9 mouse cellular contexts compared by ENCODE assay signal in genomic region chr1:38628426-38628825, GRCm38 (mm10). TPM values are rescaled to one million over a fixed set of nuclear protein-coding genes. Genes with fewer than 3 reads are reported as not detected.
A peak's percentile ranks its signal among the peaks of the same experiment; 100 is the strongest.
DNase-seq lines count a peak whose midpoint lies in the region; ATAC-seq and TF ChIP-seq lines count a peak whose summit lies in the region.
"Had no signal": no experiment of that assay in that cellular context is flagged by ENCODE, and none has a peak within 500 bp of the region (broad histone marks: within the 10 kb centered on the region; RNA-seq: fewer than 3 reads in every experiment).

No protein-coding gene starts in this region.

- no peak overlapping the region for H3K27ac ChIP-seq in heart, embryonic 16.5 days (ENCODE audit: low read length)
- no peak overlapping the region for H3K27ac ChIP-seq in ES-Bruce4 (ENCODE audit: insufficient read depth, low read length)
- peak overlapping the region; percentile 91; the same call in 1 of the 2 replicates for H3K27ac ChIP-seq in hindbrain, postnatal 0 days
- peak overlapping the region; percentile 86 for H3K27ac ChIP-seq in stomach, embryonic 15.5 days

- 57% methylated on average over 8 of the region's 8 CpGs for WGBS in heart, embryonic 16.5 days
- WGBS in hindbrain, postnatal 0 days, result 20% methylated on average over 8 of the region's 8 CpGs
- WGBS in stomach, embryonic 15.5 days, result 35% methylated on average over 8 of the region's 8 CpGs

- no peaks in the 10 kb centered on the region for H3K9me3 ChIP-seq in heart, embryonic 16.5 days (replicated peaks; ENCODE audit: control insufficient read depth, low read length)
- no peaks in the 10 kb centered on the region for H3K9me3 ChIP-seq in ES-Bruce4 (replicated peaks; ENCODE audit: control insufficient read depth, insufficient read depth, low read length, poor library complexity, severe bottlenecking)
- H3K9me3 ChIP-seq in hindbrain, postnatal 0 days (ENCODE audit: low read length), result no peaks in the 10 kb centered on the region
- no peaks in the 10 kb centered on the region for H3K9me3 ChIP-seq in stomach, embryonic 15.5 days

- intact Hi-C loops in heart, postnatal 36 days (cut with DNase I), result loop anchor here (10.0 kb wide), 1 partner anchor 444 kb away; no protein-coding TSS in a partner anchor

- DNase-seq in heart, postnatal 36 days, result no peak
- peak; percentile 65 for DNase-seq in embryo, embryonic 11 days
- DNase-seq in hindbrain, postnatal 0 days (ENCODE audit: low spot score), result peak; percentile 34
- no peak for DNase-seq in thymus, postnatal 14 days
- no peak for DNase-seq in thymus, postnatal 36 days

- no peak overlapping the region for H3K9ac ChIP-seq in heart, embryonic 16.5 days (ENCODE audit: low read length)
- H3K9ac ChIP-seq in ES-Bruce4 (ENCODE audit: low read depth, poor library complexity, severe bottlenecking), result peak overlapping the region; percentile 76
- H3K9ac ChIP-seq in hindbrain, postnatal 0 days (replicated peaks; ENCODE audit: low read length), result peak overlapping the region; percentile 94; the same call in 1 of the 2 replicates
- no peak overlapping the region for H3K9ac ChIP-seq in stomach, embryonic 15.5 days

- ATAC-seq in heart, embryonic 16.5 days (replicated peaks; ENCODE audit: extremely low read depth, insufficient read depth, low FRiP score), result no peak
- ATAC-seq in hindbrain, postnatal 0 days, result 0 out of 2 replicates have a peak, but pooled peaks have one; percentile 1
- no peak; the same call in 1 of the 2 replicates for ATAC-seq in stomach, embryonic 15.5 days (ENCODE audit: insufficient read depth, low FRiP score, low read depth)

- peak overlapping the region; percentile 82; the same call in 1 of the 2 replicates for H3K4me3 ChIP-seq in heart, embryonic 16.5 days (ENCODE audit: low read length)
- H3K4me3 ChIP-seq in ES-Bruce4 (ENCODE audit: low read depth, low read length), result no peak overlapping the region
- peak overlapping the region; percentile 88 for H3K4me3 ChIP-seq in hindbrain, postnatal 0 days (ENCODE audit: low read length)
- H3K4me3 ChIP-seq in stomach, embryonic 15.5 days (replicated peaks), result peak overlapping the region; percentile 75
- H3K4me3 ChIP-seq: myocyte had no signal

- no peak for TF ChIP-seq EP300 in ES-Bruce4 (IDR thresholded peaks at IDR 0.05; ENCODE audit: insufficient read depth, low read depth, low read length)

- no peaks in the 10 kb centered on the region for H3K36me3 ChIP-seq in heart, embryonic 16.5 days (ENCODE audit: control insufficient read depth, insufficient read depth)
- H3K36me3 ChIP-seq in ES-Bruce4 (ENCODE audit: control insufficient read depth, insufficient read depth, low read length, poor library complexity, severe bottlenecking), result no peaks in the 10 kb centered on the region
- H3K36me3 ChIP-seq in hindbrain, postnatal 0 days (ENCODE audit: insufficient read depth, low read length), result no peaks in the 10 kb centered on the region
- H3K36me3 ChIP-seq in stomach, embryonic 15.5 days, result no peaks in the 10 kb centered on the region

- peaks cover 29% of the 10 kb centered on the region for H3K27me3 ChIP-seq in heart, embryonic 16.5 days (ENCODE audit: control insufficient read depth, insufficient read depth, low read length)
- peaks cover 8% of the 10 kb centered on the region; the same call in 1 of the 2 replicates for H3K27me3 ChIP-seq in ES-Bruce4 (ENCODE audit: control insufficient read depth, insufficient read depth, low read length, poor library complexity, severe bottlenecking)
- H3K27me3 ChIP-seq in hindbrain, postnatal 0 days (ENCODE audit: insufficient read depth, low read length), result no peaks in the 10 kb centered on the region
- peaks cover 16% of the 10 kb centered on the region; the same call in 1 of the 2 replicates for H3K27me3 ChIP-seq in stomach, embryonic 15.5 days (replicated peaks)

- H3K4me2 ChIP-seq in heart, embryonic 16.5 days (ENCODE audit: low read depth, low read length), result peak overlapping the region; percentile 100; the same call in 1 of the 2 replicates
- H3K4me2 ChIP-seq in hindbrain, postnatal 0 days (ENCODE audit: low read depth, low read length), result peak overlapping the region; percentile 94
- peak overlapping the region; percentile 75 for H3K4me2 ChIP-seq in stomach, embryonic 15.5 days

- TF ChIP-seq POLR2A in ES-Bruce4 (IDR thresholded peaks at IDR 0.05; ENCODE audit: insufficient read depth, low read length), result no peak

- TF ChIP-seq CTCF in ES-Bruce4 (IDR thresholded peaks at IDR 0.05; ENCODE audit: low read depth, low read length), result no peak
- peak; percentile 15; the same call in 1 of the 2 replicates for TF ChIP-seq CTCF in hindbrain, postnatal 0 days (IDR thresholded peaks at IDR 0.05; ENCODE audit: low read depth)

- H3K4me1 ChIP-seq in heart, embryonic 16.5 days (ENCODE audit: control insufficient read depth, insufficient read depth, low read length), result peaks cover 8% of the 10 kb centered on the region
- peaks cover 1% of the 10 kb centered on the region for H3K4me1 ChIP-seq in ES-Bruce4 (ENCODE audit: control insufficient read depth, insufficient read depth, low read length)
- peaks cover 9% of the 10 kb centered on the region for H3K4me1 ChIP-seq in hindbrain, postnatal 0 days (ENCODE audit: insufficient read depth, low read length)
- H3K4me1 ChIP-seq in stomach, embryonic 15.5 days, result peaks cover 8% of the 10 kb centered on the region; the same call in 1 of the 2 replicates

RNA-seq across cellular contexts. Expression of gene Aff3, which starts 36.3 kb away (rescaled TPM):
- 1.7 and 2.2 TPM in 2 replicates for polyA plus RNA-seq in heart, embryonic 16.5 days (2015; fragmentation: Nextera tagmentation; extraction: Ambion mirVana)
- total RNA-seq in heart, postnatal 36 days (2021), result 1 to 10 TPM; 2.1 to 2.6 TPM
- 9.2 and 10.5 TPM in 2 replicates for polyA plus RNA-seq in ES-Bruce4 (2011; ENCODE audit: insufficient read depth, insufficient read length, low read depth, missing spikeins)
- 55.6 and 89.0 TPM in 2 replicates for total RNA-seq in hindbrain, postnatal 0 days (2014; rRNA removed)
- 22.0 and 23.1 TPM in 2 replicates for polyA plus RNA-seq in hindbrain, postnatal 0 days (2015; fragmentation: Nextera tagmentation; extraction: Ambion mirVana)
- polyA plus RNA-seq in stomach, embryonic 15.5 days (2015; fragmentation: Nextera tagmentation; extraction: Ambion mirVana), result 9.9 and 10.1 TPM in 2 replicates
- polyA plus RNA-seq: myocyte had no signal

Comparison
In these comparisons a context has a peak if more than half of its experiments do, and no peak if none do; other contexts are left out.
1. H3K27ac ChIP-seq: peak in hindbrain, postnatal 0 days (single experiment) and stomach, embryonic 15.5 days (single experiment); none in heart, embryonic 16.5 days (single experiment) and ES-Bruce4 (single experiment).
2. H3K9ac ChIP-seq: peak in ES-Bruce4 (single experiment) and hindbrain, postnatal 0 days (single experiment); none in heart, embryonic 16.5 days (single experiment) and stomach, embryonic 15.5 days (single experiment).
3. DNase-seq: peak in embryo, embryonic 11 days (single experiment) and hindbrain, postnatal 0 days (single experiment); none in heart, postnatal 36 days (0 of 2), thymus, postnatal 14 days (single experiment) and thymus, postnatal 36 days (0 of 2).
4. Peak in every context shown above with its lines, with median percentiles within 50 percentile points of each other: H3K4me2 ChIP-seq.